Mouse (Mus musculus) intestine, postnatal 0 days (tissue): ENCODE data around the gene Nkx2-2. TPM values are rescaled to one million over a fixed set of nuclear protein-coding genes. Genes with fewer than 3 reads are reported as not detected.

ENCODE experiments used
- ATAC-seq: fragments of 200-750 bp; cut with Nextera tagmentation; 2 replicates; pipeline ENCODE4 v1.8.0; 2017; ENCODE audit warnings: mild to moderate bottlenecking, moderate TSS enrichment, moderate library complexity
- H3K27ac ChIP-seq: fragments of 300-500 bp; sonication (generic); 2 replicates; pipeline ENCODE4 v1.5.1; 2014; ENCODE audit warnings: mild to moderate bottlenecking, low read depth, low read length, moderate library complexity
- H3K27me3 ChIP-seq: fragments of 300-500 bp; sonication (generic); replicated peaks from 2 replicates; pipeline ENCODE4 v1.6.1; 2014; ENCODE audit warnings: low read length, mixed read lengths; ENCODE audit not compliant: control insufficient read depth, insufficient read depth
- H3K36me3 ChIP-seq: fragments of 300-500 bp; sonication (generic); 2 replicates; pipeline ENCODE4 v1.6.1; 2014; ENCODE audit warnings: mild to moderate bottlenecking, moderate library complexity; ENCODE audit not compliant: control insufficient read depth, insufficient read depth
- H3K4me1 ChIP-seq: fragments of 300-500 bp; sonication (generic); replicated peaks from 2 replicates; pipeline ENCODE4 v1.6.1; 2014; ENCODE audit warnings: antibody characterized with exemption, low read length, mixed read lengths; ENCODE audit not compliant: control insufficient read depth, insufficient read depth
- H3K4me2 ChIP-seq: fragments of 300-500 bp; sonication (generic); replicated peaks from 2 replicates; pipeline ENCODE4 v1.6.1; 2014; ENCODE audit warnings: low read depth, mild to moderate bottlenecking, moderate library complexity
- H3K4me3 ChIP-seq: fragments of 300-500 bp; sonication (generic); 2 replicates; pipeline ENCODE4 v1.5.1; 2014; ENCODE audit warnings: low read depth, low read length
- H3K9ac ChIP-seq: fragments of 300-500 bp; sonication (generic); 2 replicates; pipeline ENCODE4 v1.6.1; 2014; ENCODE audit warnings: mild to moderate bottlenecking, low read depth, low read length
- H3K9me3 ChIP-seq: fragments of 300-500 bp; sonication (generic); 2 replicates; pipeline ENCODE4 v1.6.1; 2016; ENCODE audit warnings: mixed run types; ENCODE audit not compliant: control insufficient read depth
- CTCF ChIP-seq: sonication (generic); IDR thresholded peaks from 2 replicates; pipeline ENCODE4 v1.5.1; 2016; ENCODE audit warnings: low read depth, mild to moderate bottlenecking, control low read depth, antibody characterized with exemption, moderate library complexity
- WGBS: fragments of 180-500 bp; shearing (Covaris S2); extraction: QIAGEN DNeasy Blood & Tissue Kit; methylation state at CpG from one replicate; pipeline ENCODE4 v1.1.7; 2014; 5-methylcytosine and 5-hydroxymethylcytosine counted together
- polyA plus RNA-seq: library from polyadenylated mRNA; unstranded; fragments of >200 nt; fragmentation: Nextera tagmentation; extraction: Ambion mirVana; gene quantifications from 2 replicates; pipeline ENCODE4 v1.2.1, GENCODE M21; 2015

The Nkx2-2 gene
- polyA plus RNA-seq, 1 experiment from 2014 or later, result 1.4 TPM

DNA sequence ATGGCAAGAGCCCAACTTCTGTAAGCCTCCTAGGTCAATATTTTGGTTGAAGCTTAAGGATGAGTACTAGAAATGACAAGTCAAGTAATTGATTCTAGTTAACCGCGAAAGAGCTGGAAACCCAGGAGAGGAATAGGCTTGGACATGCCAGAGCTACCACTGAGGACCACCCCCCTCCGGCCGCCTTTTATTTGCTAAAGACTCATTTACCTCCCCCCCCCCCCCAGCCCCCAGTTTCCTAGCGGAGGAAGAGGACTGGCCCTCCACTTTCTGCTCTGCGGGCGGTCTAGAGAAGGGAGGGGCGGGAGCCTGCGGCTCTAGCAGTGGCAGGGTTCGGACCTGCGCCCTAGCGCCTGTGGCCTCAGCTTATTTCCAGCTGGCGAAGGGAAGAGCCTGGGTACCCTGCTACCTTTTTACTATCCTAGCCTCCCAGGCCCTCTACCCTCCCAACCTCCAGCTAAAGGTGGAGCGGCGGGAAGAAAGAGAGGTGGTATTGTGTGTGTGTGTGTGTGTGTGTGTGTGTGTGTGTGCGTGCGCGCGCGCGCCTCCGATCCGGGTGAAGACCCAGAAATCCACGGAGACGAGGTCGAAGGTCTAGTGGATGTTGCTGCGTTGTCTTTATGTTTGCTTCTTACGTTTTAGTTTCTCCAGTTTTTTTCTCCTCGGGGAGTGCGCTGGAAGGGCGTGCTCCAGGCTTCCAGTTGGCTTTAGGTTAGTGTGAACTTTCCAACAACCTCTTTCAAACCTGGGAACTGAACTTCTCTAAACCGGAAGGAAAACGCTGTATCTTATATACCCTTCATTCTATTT is 6.8 kb downstream of the Nkx2-2 start:
- Histone ChIP-seq H3K36me3 (no peaks in the 10 kb centered on the region), H3K27ac (no peak overlapping the region), H3K4me2 (no peak overlapping the region), H3K27me3 (peaks cover 96% of the 10 kb centered on the region), H3K4me1 (no peaks in the 10 kb centered on the region), H3K4me3 (no peak overlapping the region), H3K9ac (no peak overlapping the region), H3K9me3 (no peaks in the 10 kb centered on the region)
- no peak for TF ChIP-seq CTCF
- no peak for ATAC-seq
- under 1% methylated on average over 32 of the region's 33 CpGs for WGBS

DNA sequence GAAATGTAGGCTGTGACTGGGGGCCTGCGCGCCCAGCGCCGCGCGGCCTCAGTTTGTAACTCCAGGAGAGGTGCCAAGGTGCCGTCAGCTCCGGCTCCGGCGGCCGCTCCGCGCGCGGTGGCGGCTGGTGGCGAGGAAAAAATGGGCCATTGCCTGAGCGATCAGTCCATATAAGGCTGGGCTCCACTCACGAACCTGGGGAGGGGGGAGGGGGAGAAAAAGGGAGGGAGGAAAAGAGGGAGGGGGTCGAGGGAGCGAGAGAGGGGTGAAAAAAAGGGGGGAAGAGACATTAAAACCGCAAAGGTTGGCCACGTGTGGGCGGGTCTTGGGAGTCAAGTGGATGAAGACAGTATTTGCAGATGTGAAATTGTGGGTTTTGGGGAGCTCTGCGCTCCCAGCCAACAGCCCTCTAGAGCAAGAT is 7.8 kb downstream of the Nkx2-2 start:
- no peak overlapping the region for H3K9ac ChIP-seq
- no peak for TF ChIP-seq CTCF
- no peak overlapping the region for H3K27ac ChIP-seq
- H3K36me3 ChIP-seq, result no peaks in the 10 kb centered on the region
- no peaks in the 10 kb centered on the region for H3K9me3 ChIP-seq
- H3K4me2 ChIP-seq, result no peak overlapping the region
- H3K27me3 ChIP-seq, result peaks cover 96% of the 10 kb centered on the region
- under 1% methylated on average over 20 of the region's 25 CpGs for WGBS
- no peak for ATAC-seq
- H3K4me3 ChIP-seq, result 0 out of 2 replicates have a peak overlapping the region, but pooled peaks have one; percentile 5
- no peaks in the 10 kb centered on the region for H3K4me1 ChIP-seq

GRCm38 (mm10) chr2:147185561-147185960 is 8.5 kb downstream of the Nkx2-2 start:
- no peak for ATAC-seq
- Histone ChIP-seq H3K36me3 (no peaks in the 10 kb centered on the region), H3K4me1 (no peaks in the 10 kb centered on the region), H3K9ac (no peak overlapping the region), H3K27me3 (peaks cover 96% of the 10 kb centered on the region), H3K27ac (no peak overlapping the region), H3K4me2 (peak overlapping the region; percentile 24), H3K4me3 (0 out of 2 replicates have a peak overlapping the region, but pooled peaks have one; percentile 4), H3K9me3 (no peaks in the 10 kb centered on the region)
- WGBS, result 1% methylated on average over 23 of the region's 23 CpGs
- TF ChIP-seq CTCF, result no peak

DNA sequence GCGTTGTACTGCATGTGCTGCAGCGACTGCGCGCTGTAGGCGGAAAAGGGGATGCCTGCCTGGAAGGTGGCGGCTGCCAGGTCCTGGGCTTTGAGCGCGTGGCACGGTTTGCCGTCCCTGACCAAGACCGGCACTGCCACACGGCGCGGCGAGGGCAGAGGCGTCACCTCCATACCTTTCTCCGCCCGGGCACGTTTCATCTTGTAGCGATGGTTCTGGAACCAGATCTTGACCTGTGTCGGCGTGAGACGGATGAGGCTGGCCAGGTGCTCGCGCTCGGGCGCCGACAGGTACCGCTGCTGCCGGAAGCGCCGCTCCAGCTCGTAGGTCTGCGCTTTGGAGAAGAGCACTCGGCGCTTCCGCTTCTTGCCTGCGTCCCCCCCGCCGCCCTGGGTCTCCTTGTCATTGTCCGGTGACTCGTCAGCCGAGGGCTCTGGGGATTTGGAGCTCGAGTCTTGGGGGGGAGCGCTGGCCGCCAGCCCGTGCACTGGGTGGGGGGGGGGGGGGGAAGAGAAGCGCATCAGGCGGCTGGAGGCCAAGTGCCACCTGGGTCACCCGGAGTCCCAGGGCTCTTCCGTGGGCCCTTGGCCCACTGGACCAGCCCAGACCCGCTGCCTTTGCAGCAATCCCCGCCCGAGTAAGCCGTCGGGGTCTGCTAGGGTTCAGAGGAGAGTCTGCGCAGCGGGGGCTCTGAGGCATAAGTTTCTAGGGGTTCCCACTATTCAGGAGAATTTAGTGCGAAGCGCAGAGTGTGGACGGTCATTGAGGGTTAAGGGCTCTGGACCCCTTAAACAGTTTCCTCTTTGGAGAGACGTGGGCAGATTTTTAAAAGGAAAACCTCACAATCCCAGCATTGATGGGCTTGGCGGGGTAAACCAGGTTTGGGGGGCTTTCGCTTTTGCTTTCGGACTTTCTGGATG is 9.7 kb downstream of the Nkx2-2 start:
- Histone ChIP-seq H3K4me1 (no peaks in the 10 kb centered on the region), H3K9ac (no peak overlapping the region), H3K27me3 (peaks cover 96% of the 10 kb centered on the region), H3K4me2 (peak overlapping the region; percentile 61), H3K9me3 (no peaks in the 10 kb centered on the region), H3K27ac (no peak overlapping the region), H3K36me3 (no peaks in the 10 kb centered on the region), H3K4me3 (peak overlapping the region; percentile 32)
- no peak for TF ChIP-seq CTCF
- no peak for ATAC-seq
- WGBS, result 1% methylated on average over 61 of the region's 65 CpGs

- peak overlapping the region; percentile 32 for H3K4me3 ChIP-seq
- peak overlapping the region; percentile 61 for H3K4me2 ChIP-seq
- WGBS, result 5% methylated on average over 12 of the region's 12 CpGs
Observed at GRCm38 (mm10) chr2:147183521-147183920, 10.5 kb downstream of the Nkx2-2 start.

GRCm38 (mm10) chr2:147182709-147183260 is 11.3 kb downstream of the Nkx2-2 start:
- Histone ChIP-seq H3K4me3 (no peak overlapping the region), H3K4me2 (no peak overlapping the region), H3K27me3 (peaks cover 92% of the 10 kb centered on the region), H3K9me3 (no peaks in the 10 kb centered on the region), H3K4me1 (no peaks in the 10 kb centered on the region), H3K27ac (no peak overlapping the region), H3K9ac (no peak overlapping the region), H3K36me3 (no peaks in the 10 kb centered on the region)
- ATAC-seq, result no peak
- WGBS, result 19% methylated on average over 25 of the region's 25 CpGs
- TF ChIP-seq CTCF, result no peak

More at GRCm38 (mm10) chr2:147183521-147183920, 10.5 kb downstream of the Nkx2-2 start:
- Histone ChIP-seq H3K27ac (no peak overlapping the region), H3K4me1 (no peaks in the 10 kb centered on the region), H3K27me3 (peaks cover 96% of the 10 kb centered on the region), H3K36me3 (no peaks in the 10 kb centered on the region), H3K9me3 (no peaks in the 10 kb centered on the region), H3K9ac (no peak overlapping the region)
- ATAC-seq, result no peak
- TF ChIP-seq CTCF, result no peak
